Mouse (Mus musculus) kidney, adult 11 months (tissue): ENCODE measurements around the gene Rtcb.

ENCODE experiments used
- DNase-seq: peaks from one replicate; pipeline ENCODE4 v3.0.0; 2022

The Rtcb gene

DNA sequence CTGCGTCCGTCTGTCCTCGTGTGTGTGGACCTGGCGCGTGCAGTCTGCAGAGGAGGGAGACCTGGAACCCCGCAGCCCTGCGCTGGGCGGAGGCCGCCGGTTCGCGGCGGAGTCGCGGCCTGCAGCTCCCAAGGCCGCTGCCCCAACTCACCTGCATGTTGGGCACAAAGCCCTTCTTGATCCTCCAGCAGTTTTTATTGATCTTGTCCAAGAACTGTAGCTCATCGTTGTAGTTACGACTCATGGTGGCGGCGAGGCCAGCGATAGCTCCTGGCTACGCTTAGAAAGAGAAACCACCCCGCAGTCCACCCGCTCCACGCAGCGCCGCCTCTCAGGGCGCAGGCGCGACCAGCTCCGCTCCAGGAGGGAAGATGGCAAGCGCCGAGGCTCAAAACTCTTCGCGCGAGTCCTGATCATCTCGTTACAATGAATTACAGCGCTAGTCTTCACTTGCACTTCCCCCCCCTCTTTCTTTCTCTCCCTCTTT is at the start of gene Rtcb:
Gene Rtcb (minus strand): TSS at position 360 of the 487 bp plus-strand sequence.
- DNase-seq, result peak; percentile 91

DNA sequence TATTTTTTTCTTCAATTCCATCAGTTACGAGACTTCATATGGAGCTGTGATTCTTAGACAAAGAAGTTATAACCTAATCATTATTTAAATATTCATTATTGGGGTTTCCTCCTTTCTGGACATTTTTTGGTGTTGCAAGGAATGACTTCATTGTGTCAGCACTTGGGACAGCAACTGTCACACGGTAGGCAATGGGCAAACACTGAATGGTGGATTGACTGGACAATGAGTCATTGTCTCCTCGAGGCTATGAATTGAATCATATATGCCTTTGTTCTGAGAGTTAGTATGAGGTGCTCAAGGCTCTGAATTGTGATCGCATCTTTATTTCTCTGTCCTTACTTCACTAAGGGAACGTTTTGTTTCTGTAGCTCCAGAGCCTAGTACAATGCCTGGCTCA is 48.8 kb upstream of the Rtcb start:
- no peak for DNase-seq

DNA sequence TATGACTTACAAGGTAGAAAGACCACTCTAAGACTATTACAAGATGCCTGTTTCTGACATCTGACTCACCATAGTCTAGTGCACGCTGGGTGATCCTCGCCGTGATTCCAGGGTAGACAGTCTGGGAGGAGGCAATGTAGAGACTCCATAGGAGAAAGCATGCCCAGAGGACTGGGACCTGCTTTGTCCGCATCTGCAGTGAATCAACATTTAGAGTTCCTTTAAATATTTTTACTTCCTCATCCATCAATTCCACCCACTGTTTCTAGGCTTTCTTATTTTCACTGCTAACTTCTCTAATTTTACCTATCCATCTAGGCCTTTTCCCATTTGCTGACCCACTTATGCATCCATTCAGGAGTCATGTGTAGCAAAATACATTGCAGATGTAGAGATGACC is 42.8 kb upstream of the Rtcb start:
- no peak for DNase-seq

DNA sequence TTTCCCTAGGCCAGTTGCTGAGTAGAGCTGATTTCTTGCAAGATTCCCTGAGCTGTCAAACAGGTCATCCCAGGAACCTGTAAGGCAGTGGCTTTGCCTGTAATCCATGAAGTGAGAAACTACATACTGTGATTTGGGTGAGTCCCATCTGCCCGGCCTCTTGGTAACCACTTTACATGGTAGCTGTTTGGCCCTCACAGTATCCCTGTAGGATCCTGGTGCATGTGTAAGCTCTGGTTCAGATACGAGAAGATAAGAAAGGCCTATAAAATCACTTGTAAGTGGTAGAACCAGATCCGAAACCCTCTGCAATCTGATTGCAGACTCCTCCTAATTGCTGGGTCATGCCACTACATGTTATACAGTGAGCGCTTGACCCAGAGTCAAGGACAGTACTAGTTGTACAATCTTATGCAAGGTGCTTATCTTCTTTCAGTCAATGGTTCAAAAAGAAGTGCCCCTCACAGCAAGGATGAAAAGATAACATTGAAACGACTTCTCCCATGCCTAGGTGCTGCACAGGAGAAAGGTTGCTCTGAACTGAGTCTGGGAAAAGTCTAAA is 37.0 kb upstream of the Rtcb start:
- DNase-seq, result no peak

DNA sequence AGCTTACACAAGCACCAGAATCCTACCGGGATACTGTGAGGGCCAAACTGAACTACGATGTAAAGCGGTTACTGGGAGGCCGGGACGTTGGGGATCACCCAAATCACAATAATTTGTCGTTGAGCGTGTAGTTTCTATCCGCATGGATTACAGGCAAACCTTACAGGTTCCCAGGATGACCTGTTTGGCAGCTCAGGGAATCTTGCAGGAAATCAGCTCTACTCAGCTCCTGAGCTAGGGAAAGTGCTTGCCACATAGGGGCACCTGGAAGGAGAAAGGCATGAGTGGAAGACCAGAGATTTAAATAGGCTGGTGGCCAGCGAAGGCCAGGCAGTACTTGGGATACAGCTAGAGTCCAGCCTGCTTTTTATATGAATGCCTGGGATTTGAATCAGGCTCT is 36.2 kb upstream of the Rtcb start:
- DNase-seq, result no peak

DNA sequence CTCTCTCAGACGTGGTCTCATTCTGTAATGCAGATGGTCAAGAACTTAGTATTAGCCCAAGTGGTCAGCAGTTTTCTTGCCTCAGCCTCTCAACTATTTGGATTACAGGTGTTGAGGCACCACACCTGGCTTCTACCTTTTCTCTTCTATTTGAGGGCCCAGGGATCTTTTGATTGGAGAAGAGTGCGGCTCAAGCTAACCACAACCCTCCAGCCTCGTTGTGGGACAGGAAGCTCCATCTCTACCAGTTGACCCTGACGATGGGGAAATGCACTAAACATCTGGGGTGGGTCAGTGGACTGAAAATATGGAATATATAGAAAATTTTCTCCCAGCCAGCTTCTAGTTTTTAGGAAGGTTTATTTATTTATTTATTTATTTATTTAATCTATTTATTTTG is 34.8 kb upstream of the Rtcb start:
- no peak for DNase-seq

DNA sequence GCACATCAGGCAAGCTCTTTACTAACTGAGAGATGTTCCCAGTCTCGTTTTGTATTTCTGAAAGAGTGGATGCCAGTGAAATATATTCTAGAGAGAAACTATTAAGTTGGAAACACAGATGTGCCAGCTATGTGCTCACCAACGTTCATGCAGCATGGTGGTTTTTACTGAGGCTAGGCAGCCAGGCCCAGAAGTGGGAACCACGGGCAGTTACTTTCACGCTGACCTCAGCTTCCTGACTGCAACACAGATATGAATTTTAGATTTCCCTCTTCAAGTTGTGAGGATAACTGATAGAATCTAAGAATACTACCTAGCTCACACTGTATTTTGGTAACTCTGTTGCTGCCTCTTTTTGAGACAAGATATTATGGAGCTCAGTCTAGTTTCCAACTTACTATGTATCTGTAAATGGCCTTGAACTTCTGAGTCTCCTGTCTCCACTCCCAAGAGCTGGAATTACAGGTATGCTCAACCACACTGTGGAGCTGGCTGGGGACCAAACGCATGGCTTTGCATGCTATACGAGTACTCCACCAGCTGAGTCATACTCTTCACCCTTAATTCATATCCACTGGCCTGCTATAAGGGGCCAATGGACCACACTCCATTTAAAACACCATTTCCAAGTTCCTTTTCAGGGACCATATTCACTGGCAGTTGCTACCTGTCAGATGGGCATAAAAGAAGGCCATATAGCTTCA is 31.9 kb upstream of the Rtcb start:
- no peak for DNase-seq

DNA sequence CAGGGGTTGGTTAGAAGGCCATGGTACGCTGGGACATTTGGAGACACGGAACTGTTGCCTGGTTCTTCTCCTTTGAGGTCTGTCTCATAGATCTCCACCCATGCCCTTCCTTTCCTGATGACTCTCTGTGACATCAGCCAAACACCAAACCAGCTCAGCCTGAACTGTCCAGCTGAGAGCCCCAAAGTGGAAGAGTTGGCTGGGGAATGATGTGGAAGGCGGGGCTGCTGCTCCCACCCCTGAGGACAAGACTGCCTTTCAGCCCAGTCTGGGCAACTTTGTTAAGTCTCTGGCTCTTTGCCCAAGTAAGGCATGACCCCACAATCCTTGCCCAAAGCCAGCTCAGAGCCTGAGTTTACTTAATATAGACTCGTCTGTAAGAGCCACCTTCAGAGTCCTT is 15.3 kb upstream of the Rtcb start:
- DNase-seq, result no peak

DNA sequence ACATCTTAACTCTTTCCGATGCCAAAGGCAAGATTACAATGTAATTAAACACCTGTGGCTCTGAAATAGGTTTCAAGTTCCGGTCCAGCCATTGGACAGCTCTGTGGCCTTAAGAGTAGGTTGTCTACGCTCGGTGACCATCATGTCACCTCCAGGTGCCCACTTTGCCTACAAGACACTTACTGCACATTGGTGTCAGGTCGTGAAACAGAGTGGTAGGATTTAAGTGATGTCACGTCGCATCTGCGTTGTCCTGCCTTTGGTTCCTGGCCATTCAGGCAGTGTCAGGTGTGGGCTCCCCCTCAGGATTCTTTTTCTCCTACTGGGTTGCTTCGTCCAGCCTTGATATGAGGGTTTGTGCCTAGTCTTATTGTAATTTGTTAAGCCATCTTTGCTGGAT is 14.2 kb upstream of the Rtcb start:
- no peak for DNase-seq

DNA sequence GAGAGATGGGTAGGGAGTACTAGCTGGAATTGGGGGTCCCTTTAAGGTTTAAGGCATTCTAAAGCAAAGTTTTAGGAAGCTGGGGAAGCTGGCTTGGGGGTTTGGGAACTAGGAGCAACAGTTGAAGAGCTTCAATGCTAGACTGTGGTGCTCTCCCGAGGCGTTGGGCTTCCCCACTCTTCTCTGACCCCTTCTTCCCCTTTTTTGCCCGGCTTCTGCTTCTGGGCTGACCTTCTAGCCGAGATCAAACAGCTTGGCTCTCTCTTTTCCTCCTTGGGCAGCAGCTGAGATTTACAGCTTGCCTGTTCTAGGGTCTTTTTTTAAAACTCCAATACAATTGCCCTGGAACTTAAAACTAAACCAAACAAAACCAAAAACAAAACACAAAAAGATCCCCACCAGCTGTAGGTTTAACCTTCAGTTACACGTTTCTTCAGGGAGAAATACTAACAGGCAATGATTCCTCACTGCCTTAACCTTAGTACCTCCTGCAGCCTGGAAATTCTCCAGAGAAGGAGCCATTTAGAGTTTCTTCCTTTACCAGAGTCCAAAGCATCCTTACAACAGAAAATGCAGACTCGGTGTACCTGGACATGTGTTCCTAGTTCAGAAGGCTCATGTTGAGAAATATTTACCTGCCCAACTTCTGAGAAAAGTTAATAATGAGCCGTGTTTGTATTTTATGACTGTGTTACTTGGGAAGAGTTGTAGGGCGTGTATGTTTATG is 12.4 kb upstream of the Rtcb start:
- peak; percentile 62 for DNase-seq

DNA sequence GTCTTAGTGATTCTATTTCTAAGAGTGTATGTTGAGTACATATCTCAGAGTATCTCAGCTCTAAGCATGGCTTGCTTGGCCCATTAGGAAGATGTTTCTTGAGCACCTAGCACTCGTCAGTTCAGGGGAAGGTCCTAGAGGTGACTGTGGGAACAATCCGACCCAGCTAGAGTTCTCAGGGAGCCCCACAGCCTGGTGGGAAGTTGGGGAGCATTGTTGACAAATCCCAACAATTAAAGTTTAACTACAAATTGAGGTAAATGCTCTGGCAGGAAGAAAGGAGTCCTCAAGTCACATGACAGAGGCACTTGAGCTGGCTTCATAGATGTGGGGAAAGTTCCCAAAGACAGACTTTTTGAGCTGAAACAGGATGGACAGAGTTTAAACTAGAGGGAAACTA is 11.1 kb upstream of the Rtcb start:
- peak; percentile 33 for DNase-seq

DNA sequence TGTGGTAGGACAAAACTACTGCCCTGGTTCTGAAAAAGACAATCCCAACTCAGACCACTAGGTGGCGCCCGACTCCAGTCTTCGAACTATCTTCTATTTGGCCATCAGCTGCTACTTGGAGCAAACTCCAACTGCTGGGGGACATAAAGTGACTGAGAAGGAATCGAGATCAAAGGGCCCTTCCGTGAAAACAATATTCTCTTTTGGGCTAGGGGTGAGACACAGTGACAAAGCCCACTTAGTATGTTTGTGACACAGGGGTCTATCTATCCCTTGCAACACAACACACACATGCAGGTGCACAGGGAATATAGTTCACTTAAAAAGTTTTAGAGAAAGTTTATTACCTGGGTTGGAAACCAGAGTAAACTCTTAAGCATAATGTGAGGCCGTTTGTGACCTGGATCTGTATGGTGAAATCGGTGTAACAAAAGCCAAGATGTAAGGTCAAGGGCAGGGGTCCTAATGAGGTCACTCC is 10.6 kb upstream of the Rtcb start:
- peak; percentile 82 for DNase-seq

DNA sequence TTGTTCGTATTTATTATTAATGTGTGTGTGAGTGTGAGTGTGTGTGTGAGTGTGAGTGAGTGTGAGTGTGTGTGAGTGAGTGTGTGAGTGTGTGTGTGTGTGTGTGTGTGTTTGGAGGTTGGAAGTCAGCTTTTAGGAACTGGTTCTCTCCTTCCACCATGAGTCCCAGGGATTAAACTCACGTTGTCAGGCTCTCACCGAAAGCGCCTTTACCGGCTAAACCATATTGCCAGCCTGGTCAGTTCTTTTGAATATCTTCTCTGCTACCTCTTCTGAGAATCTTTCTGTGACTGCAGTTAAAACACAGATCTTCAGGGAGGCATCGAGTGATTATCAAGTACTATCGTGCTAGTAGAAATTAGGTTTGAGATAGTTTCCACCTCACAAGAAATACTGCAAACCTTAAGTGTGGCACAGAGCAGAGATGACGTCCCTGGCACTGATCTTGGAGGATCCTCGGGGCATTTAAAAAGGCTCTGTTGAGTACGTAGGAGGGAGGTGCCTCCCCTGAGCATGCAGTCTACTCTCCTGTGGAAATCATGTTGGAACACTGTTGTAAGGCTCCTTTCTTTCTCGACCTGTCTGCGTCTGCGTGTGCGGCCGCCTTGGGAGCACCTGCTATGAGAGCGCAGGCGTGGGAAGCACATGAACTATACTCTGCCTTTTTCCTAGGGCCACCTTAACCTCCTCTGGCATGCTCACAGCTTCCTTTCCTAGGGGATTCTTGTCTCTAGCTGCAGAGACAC is 10.0 kb upstream of the Rtcb start:
- no peak for DNase-seq

DNA sequence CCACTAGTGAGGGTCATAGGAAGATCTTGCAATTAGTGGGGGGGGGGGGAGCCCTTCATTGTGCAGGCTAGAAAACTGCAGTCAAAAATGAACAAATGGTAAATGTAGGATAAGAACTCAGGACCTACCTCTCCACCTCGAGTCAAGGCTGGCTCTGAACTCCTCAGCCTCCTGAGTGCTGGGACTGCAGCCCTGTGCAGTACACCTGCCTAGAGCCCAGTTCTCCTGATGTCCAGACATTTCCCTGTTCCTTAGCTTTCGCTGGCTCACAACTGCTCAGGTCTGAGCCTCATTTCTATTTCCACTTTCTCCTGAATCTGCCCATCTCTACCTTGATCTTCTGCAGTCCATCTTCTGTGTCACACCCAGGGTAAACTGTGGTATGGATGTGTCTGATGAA is 8.9 kb upstream of the Rtcb start:
- DNase-seq, result no peak

DNA sequence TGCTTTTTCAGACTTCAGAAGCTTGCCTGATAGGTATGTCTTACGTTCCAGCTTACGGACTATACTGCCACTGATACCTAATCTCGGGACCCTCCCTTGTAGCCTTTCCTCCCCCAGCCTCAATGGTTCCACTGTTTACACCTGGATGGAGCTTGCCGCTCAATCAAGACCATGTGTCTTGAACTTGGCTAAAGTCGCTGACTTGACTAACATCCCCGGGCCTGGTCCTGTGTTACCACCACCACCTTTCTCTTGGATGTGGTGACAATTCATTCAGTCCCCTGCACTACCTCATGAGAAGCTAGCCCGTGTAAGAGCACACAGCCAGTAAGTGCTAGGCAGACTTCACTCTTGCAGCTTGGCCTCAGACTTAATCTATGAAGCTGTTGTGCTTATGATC is 6.7 kb upstream of the Rtcb start:
- DNase-seq, result no peak

DNA sequence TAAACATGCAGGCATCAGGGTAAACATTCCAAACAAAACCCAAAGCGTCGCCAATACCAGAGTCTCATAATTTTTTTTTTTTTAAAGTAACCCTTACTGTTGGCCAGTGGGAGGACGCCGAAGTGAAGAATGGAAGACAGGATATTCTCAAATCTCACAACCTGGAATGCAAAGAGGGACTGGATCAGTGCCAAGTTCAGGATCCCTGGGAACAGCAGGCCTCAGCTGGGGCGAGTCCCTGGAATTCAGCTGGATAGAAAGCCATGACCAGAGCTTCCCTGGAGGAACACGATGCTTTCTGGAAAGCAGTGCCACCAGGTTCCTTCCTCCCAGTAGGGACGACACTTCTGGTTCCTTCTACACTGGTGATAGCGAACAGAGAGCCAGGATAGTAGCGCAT is 5.3 kb upstream of the Rtcb start:
- no peak for DNase-seq

DNA sequence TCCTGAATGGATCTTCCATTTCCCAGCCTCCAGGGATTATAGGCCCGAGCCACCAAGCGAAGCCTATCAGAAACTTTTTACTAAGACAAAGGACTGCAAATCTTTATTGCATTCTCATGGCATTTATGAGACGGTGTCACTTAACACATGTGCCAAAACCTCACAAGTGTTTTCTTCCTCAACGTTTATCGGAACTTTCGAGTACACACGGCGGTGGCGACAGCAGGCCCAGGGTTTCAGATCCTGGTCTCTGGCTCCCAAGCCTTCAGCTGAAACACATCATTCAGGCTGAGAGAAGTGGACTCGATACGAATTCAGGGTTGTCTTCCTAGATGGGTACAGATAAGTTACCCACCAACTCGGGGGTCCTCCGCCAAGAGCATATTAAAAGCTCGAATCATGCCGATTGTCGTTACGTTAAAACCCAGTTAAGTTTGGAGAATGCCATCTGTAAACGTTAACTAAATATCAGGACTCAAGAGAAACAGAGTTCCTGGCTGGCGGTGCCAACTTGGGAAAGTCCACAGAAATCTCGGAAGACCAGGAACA is 678 bp downstream of the Rtcb start:
- no peak for DNase-seq

DNA sequence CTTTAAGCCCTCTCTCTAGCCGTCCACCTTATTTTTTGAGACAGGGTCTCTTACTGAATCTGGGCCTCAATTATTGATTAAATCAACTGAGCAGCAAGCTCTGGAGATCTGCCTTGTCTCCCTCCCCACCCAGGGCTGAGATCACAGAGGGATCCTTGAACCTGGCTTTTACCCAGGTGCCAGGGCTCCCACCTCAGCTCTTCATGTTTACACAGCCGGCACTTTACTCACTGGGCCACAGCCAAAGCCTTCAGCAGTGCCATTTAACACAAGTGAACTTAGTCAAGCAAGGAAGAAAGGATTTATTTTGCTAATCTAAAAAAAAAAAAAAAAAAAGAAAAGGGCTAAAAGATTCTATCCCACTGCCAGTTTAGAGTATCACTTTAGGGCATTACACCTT is 3.2 kb downstream of the Rtcb start:
- no peak for DNase-seq

DNA sequence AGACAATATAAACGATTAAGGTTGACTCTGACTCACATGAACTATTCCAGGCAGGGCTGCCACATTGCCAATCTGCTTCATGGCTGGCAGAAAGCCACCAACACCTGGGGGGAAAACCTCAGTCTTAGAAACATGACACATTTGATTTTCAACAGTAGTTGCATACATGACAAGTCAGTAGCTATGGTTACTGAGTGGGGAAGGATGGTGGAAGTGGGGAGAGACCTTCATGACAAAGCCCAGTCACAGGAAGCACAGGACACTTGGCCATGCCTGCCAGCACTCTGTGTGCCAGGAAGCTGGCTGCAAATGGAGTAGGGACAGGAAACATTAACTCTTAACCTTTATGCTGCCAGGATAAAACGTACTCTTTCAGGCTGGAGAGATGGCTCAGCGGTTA is 4.2 kb downstream of the Rtcb start:
- peak; percentile 33 for DNase-seq

DNA sequence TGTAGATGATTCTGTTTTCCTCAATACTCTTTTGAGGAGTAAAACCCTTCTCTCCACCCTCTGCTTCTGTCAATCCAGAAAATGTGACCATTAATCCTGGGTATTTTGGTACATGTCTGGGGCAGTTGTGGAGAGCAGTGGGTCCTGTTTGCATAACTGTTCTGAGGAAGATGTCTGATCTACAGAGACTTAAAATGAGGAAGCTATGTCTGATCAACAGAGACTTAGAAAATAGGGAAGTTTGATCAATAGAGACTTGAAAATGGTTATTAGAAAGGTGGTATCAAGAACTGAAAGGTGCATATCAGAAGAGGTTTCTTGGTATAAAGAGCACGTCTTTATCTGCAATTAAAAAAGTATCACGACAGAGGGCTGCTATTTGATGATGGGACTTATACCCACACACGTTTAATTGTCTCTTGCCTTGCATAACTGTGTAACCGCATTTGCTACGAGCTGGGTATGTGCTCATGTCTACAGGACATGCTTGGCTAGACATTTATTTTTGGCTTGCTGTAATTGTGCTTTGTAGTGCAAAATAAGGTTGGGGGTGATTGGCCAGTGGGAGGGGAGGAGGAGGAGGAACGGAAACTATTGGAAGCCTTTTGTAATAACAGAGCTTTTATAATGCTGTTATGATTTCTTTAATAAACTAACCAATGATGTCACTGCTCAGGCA is 5.7 kb downstream of the Rtcb start:
- no peak for DNase-seq

DNA sequence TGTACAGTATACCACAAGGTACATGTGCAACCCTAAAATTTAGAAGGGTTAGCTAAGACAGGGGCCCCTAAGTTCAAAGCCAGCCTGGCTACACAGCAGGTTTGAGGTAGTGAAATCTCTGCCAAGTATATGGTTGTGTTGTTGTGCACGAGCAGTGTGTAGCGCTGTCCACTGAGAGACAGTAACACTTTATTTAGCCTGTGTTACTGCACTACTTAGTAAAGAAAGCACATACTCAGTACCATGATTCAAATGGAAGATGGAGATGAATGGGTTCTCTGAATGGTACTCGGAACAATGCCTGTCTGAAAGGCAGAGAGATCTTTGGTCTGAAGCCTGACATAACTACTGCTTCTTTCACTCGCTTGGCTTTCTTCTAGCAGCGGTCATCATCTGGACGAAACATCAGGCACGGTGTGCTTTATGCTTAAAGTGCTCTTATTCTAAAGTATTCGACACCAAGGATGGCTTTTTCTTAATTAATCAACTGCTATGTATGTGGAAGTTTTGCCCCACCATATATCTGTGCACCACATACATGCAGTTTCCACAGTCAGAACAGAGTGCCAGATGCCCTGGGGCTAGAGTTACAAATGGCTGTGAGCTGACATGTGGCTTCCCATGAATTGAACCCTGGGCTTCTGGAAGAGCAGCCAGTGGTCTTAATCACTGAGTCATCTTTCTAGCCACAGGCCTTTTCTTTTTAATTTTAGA is 9.0 kb downstream of the Rtcb start:
- no peak for DNase-seq
